20 mouse cellular contexts compared by ENCODE assay signal in the genomic region with DNA sequence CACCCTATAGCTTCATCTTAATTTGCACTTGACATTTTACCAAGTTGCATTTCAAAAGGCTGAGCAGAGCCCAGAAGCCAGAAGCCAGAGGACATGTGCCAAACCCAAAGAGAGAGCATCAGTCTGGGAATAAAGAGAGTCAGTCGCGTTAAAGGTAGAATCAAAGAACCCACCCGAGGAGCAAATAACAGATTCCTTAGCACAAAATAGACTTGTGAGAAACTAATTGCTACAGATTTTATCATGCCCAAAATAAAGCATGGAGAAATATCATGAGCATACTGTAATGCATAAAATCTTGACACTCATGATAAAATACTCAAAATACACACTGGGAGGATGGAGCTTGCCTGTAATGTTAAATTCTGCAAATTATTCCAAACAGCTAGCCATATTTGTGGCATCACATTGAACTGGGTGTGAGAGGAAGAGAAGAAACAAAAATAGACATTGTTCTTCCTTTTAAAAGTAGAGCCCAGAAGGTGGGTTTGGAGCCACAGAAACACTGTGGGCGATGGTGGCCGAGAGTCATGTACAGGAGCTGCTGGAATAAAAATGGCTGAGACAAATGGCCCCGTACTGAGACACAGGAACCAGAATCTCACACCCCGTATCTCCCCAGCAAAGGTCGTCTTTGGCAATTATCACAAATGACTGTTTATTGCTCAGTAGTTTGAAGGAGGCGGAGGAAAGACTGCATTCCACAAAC.
DNase-seq lines count a peak whose midpoint lies in the region; ATAC-seq lines count a peak whose summit lies in the region.
"Had no signal": no experiment of that assay in that cellular context is flagged by ENCODE, and none has a peak within 500 bp of the region (broad histone marks: within the 10 kb centered on the region; RNA-seq: fewer than 3 reads in every experiment).

No protein-coding gene starts in this region.

- WGBS in kidney, embryonic 16.5 days: 56% methylated on average over 9 of the region's 9 CpGs

- no peak overlapping the region for H3K4me2 ChIP-seq in kidney, embryonic 16.5 days (replicated peaks; ENCODE audit: low read depth, low read length)
- H3K4me2 ChIP-seq: liver, embryonic 15.5 days; midbrain, embryonic 11.5 days; stomach, embryonic 15.5 days had no signal

- peak; percentile 55 for DNase-seq in left cerebral cortex, adult 11 months (ENCODE audit: low spot score)
- DNase-seq in left cerebral cortex, postnatal 4 days: no peak
- peak; percentile 55 to 57 for DNase-seq in frontal cortex, adult 2 months (ENCODE audit: extremely low spot score in 1 of 2, low spot score in 1 of 2)
- DNase-seq in left cerebral cortex, postnatal 36 days (ENCODE audit: low spot score in 2 of 2): peak; percentile 50 to 55
- DNase-seq in adrenal gland, adult (ENCODE audit: inconsistent age in 2 of 2, low spot score in 1 of 2): no peak
- no peak for DNase-seq in thymus, adult 18-20 months
- DNase-seq: adrenal gland, adult 8-10 months; cerebellum, adult 11-12 months; gastrocnemius, postnatal 25 days; heart, adult 2 months; heart, postnatal 4 days; kidney, postnatal 10 days; retina, postnatal 1 day had no signal

- no peaks in the 10 kb centered on the region for H3K9me3 ChIP-seq in kidney, embryonic 16.5 days (ENCODE audit: low read length)
- H3K9me3 ChIP-seq: liver, embryonic 15.5 days; stomach, embryonic 15.5 days had no signal

- H3K4me1 ChIP-seq in kidney, embryonic 16.5 days (ENCODE audit: insufficient read depth, low read length): no peaks in the 10 kb centered on the region
- H3K4me1 ChIP-seq: liver, embryonic 15.5 days; stomach, embryonic 15.5 days had no signal

- no peak overlapping the region for H3K4me3 ChIP-seq in kidney, embryonic 16.5 days (ENCODE audit: low read length)
- H3K4me3 ChIP-seq: heart, adult 2 months; liver, embryonic 15.5 days; stomach, embryonic 15.5 days had no signal

- H3K36me3 ChIP-seq in kidney, embryonic 16.5 days (ENCODE audit: insufficient read depth, low read length): no peaks in the 10 kb centered on the region
- H3K36me3 ChIP-seq: liver, embryonic 15.5 days; stomach, embryonic 15.5 days had no signal

- H3K27me3 ChIP-seq in kidney, embryonic 16.5 days (ENCODE audit: insufficient read depth, low read length): no peaks in the 10 kb centered on the region
- H3K27me3 ChIP-seq: liver, embryonic 15.5 days; stomach, embryonic 15.5 days had no signal

- intact Hi-C loops in left cerebral cortex, postnatal 4 days (cut with DNase I): no loop called here
- intact Hi-C loops in left cerebral cortex, postnatal 36 days (cut with DNase I): loop anchor here (2.0 kb wide), 1 partner anchor 314 kb away; no protein-coding TSS in a partner anchor

- no peak for ATAC-seq in kidney, embryonic 16.5 days (ENCODE audit: low FRiP score, low TSS enrichment)
- ATAC-seq: hindbrain, postnatal 0 days; intestine, postnatal 0 days had no signal

- no peak overlapping the region for H3K9ac ChIP-seq in kidney, embryonic 16.5 days (replicated peaks; ENCODE audit: low read length)
- H3K9ac ChIP-seq: liver, embryonic 15.5 days; stomach, embryonic 15.5 days had no signal

- H3K27ac ChIP-seq in kidney, embryonic 16.5 days (ENCODE audit: low read length): no peak overlapping the region
- H3K27ac ChIP-seq: heart, adult 2 months; hindbrain, postnatal 0 days; liver, embryonic 15.5 days; macrophage; stomach, embryonic 15.5 days had no signal

Comparison
In these comparisons a context has a peak if more than half of its experiments do, and no peak if none do; other contexts are left out.
1. DNase-seq: peak in left cerebral cortex, adult 11 months (single experiment), frontal cortex, adult 2 months (2 of 2) and left cerebral cortex, postnatal 36 days (2 of 2); none in left cerebral cortex, postnatal 4 days (single experiment), adrenal gland, adult (0 of 2) and thymus, adult 18-20 months (0 of 2).